Mouse (Mus musculus) heart, adult 8-10 months (tissue): ENCODE measurements at regions not wholly inside any gene's neighbourhood (a gene's known extent, or its start where the extent isn't known, plus 50 kb on each side); places are given as distances from the start of the nearest gene placed in this dataset.

Experiments used
- DNase-seq: peaks from one replicate; pipeline ENCODE4 v3.0.0; 2022; ENCODE audit warnings: low spot score

GRCm38 (mm10) chr9:82712769-82713733, 116.3 kb upstream of the Irak1bp1 start:
- DNase-seq, result no peak

DNA sequence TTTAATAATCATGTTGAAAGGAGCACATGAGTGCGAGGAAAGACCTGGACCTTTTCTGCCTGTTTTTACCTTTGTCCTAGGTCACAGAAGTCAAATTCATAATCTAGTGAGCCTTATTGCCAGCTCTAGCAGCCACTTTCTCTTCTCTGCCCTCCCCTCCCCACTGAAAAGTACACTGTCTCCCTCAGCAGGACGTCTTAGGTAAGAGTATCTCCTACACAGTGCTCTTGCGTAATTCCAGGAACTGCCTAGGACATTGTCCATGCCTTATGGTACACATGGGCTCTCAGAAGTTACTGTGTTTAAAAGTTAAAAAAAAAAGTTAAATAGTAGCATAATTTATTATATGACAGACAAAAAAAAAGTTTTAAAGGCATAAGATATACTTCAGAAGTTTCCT, 100.7 kb upstream of the Irak1bp1 start:
- no peak for DNase-seq

- no peak for DNase-seq
Measured at GRCm38 (mm10) chr9:82729646-82730045, 99.7 kb upstream of the Irak1bp1 start.

DNA sequence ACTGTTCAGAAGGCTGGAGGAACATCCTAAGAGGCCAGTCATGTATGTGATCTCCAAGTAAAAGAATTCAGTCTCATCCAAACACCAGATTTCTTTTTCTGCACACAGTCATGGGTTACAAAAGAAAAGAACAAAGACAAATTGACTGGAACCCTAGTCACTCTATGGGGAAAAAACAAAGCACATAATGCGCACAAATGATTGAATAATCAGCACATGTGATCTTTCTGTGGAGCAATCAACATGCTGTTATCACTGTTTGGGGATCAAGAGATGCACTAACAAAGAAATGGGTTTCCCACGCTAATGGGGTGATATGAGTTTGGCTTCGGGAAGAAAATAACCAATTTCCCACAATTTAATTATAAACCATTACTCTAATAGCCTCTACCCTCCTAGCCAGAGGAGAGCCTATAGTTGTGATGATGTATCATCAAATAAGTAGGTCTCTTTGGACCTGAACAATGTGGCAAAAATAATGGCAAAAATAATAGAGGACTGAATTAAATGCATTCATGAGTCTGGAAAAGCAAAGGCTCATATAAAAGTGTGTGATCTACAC, 96.2 kb upstream of the Irak1bp1 start:
- DNase-seq, result no peak

DNA sequence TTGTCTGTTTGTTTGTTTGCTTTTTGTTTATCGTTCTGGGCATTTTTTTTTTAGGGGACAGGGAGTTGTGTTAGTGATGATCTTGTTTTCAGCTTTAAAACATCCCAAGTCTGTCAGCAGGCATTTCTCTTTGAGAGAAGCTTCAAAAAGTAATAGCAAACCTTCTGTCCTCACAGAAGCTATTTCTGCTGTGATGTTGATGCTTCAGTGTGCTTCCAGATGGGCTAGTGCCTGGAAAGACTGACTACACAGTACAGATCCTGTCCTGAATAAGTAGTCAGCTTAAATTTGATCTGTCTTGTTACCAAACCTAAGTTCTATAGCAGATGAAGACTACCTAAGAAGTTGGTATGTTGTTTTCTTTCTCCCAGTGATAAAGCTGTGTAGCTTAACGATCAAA, 94.4 kb upstream of the Irak1bp1 start:
- no peak for DNase-seq

DNA sequence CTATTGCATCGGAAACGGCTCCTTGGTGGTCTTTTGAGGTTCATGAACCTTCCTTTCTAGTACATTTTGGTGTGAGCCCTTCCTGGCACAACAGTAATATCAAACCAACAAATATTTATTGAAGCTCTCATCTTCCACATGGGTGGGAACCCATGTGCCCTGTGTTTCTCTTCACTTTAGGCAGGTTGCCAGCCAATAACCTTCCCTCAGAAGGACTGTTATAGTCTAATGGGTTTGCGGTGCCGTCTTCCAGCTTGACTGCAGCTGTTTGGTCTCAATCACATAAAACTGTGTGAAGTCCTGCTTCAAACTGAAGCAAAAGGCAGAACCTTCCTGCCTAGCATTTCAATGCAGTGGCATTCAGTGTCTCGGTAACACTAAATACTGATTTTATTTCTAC, 69.4 kb upstream of the Irak1bp1 start:
- no peak for DNase-seq

GRCm38 (mm10) chr9:82760682-82761468, 68.5 kb upstream of the Irak1bp1 start:
- DNase-seq, result no peak

DNA sequence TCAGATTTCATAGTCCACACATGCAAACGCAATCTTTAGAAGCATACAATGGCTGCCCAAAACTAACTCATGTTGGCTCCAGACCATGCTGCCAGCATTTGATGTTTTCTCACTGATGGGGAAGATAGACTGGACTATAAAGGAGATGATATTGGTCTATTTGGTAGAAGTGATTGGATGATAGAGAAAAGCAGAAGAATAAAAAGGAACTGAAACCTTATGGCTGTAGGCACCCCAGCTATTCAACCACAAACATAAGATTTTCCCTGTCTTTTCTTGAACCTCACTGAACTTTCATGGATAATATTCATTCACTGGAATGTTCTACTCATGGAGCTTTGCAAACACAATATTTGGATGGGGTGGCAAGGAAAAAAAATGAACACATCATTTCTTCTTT, 65.7 kb upstream of the Irak1bp1 start:
- DNase-seq, result no peak
